Mouse (Mus musculus) fat pad, adult 2 months (tissue): ENCODE measurements around the gene Gars.
A peak's percentile ranks its signal among the peaks of the same experiment; 100 is the strongest.

Source experiments
- DNase-seq: peaks from one replicate; pipeline ENCODE4 v3.0.0-alpha.2; 2011; ENCODE audit warnings: low read depth, low spot score; ENCODE audit errors: extremely low read depth

Gars gene

GRCm38 (mm10) chr6:55037799-55038670 lies at the start of gene Gars:
Gene Gars, plus strand, starts transcription at chr6:55038007.
- DNase-seq: no peak

GRCm38 (mm10) chr6:54988141-54988540 lies 49.7 kb upstream of the Gars start:
- DNase-seq: no peak

GRCm38 (mm10) chr6:54991189-54991588 lies 46.6 kb upstream of the Gars start:
- DNase-seq: no peak

- DNase-seq: no peak
Measured at GRCm38 (mm10) chr6:54992141-54992540, 45.7 kb upstream of the Gars start.

GRCm38 (mm10) chr6:54992734-54993260 lies 45.0 kb upstream of the Gars start, which contains the start of gene Ggct:
Gene Ggct, minus strand, starts transcription at chr6:54992950.
- peak; percentile 81 for DNase-seq

GRCm38 (mm10) chr6:54996361-54996760 lies 41.4 kb upstream of the Gars start:
- DNase-seq: no peak

- no peak for DNase-seq
Measured at GRCm38 (mm10) chr6:54997726-54998125, 40.1 kb upstream of the Gars start.

- DNase-seq: peak; percentile 62
Measured at GRCm38 (mm10) chr6:55001320-55001719, 36.5 kb upstream of the Gars start.

- DNase-seq: no peak
Measured at GRCm38 (mm10) chr6:55002438-55002837, 35.4 kb upstream of the Gars start.

- DNase-seq: no peak
Measured at GRCm38 (mm10) chr6:55003559-55003958, 34.2 kb upstream of the Gars start.

GRCm38 (mm10) chr6:55008401-55008800 lies 29.4 kb upstream of the Gars start:
- no peak for DNase-seq

- no peak for DNase-seq
Measured at GRCm38 (mm10) chr6:55009391-55010230, 28.2 kb upstream of the Gars start.

- no peak for DNase-seq
Measured at GRCm38 (mm10) chr6:55010330-55011091, 27.3 kb upstream of the Gars start.

GRCm38 (mm10) chr6:55012516-55012915 lies 25.3 kb upstream of the Gars start:
- DNase-seq: no peak

- no peak for DNase-seq
Measured at GRCm38 (mm10) chr6:55014184-55014583, 23.6 kb upstream of the Gars start.

GRCm38 (mm10) chr6:55016236-55016635 lies 21.6 kb upstream of the Gars start:
- no peak for DNase-seq

- DNase-seq: no peak
Measured at GRCm38 (mm10) chr6:55016710-55017583, 20.9 kb upstream of the Gars start.

GRCm38 (mm10) chr6:55018417-55018816 lies 19.4 kb upstream of the Gars start:
- DNase-seq: no peak

GRCm38 (mm10) chr6:55021806-55022205 lies 16.0 kb upstream of the Gars start:
- no peak for DNase-seq

GRCm38 (mm10) chr6:55027642-55028041 lies 10.2 kb upstream of the Gars start:
- no peak for DNase-seq
